Mouse (Mus musculus) heart, embryonic 14.5 days (tissue): Measurements from ENCODE around the gene Bphl. TPM values are rescaled to one million over a fixed set of nuclear protein-coding genes. Genes with fewer than 3 reads are reported as not detected.

Experiments used
- ATAC-seq: fragments of 200-750 bp; cut with Nextera tagmentation; 2 replicates; pipeline ENCODE4 v1.8.0; 2017; ENCODE audit warnings: low read depth, moderate TSS enrichment; ENCODE audit not compliant: insufficient number of reproducible peaks, insufficient read depth, low FRiP score
- H3K27ac ChIP-seq, 2 experiments: fragments of 200-500 bp in 1 of 2; fragments of 300-500 bp in 1 of 2; sonication (generic) in 1 of 2; replicated peaks in 1 of 2; 2 replicates each; pipeline ENCODE4 v1.5.1; 2012 to 2014; ENCODE audit warnings: low read depth in 2 of 2, low read length in 2 of 2, control low read depth in 1 of 2, mild to moderate bottlenecking in 1 of 2, mixed read lengths in 1 of 2; ENCODE audit not compliant: control insufficient read depth in 1 of 2, insufficient read depth in 1 of 2
- H3K27me3 ChIP-seq: fragments of 300-500 bp; sonication (generic); 2 replicates; pipeline ENCODE4 v1.6.1; 2014; ENCODE audit warnings: mild to moderate bottlenecking, low read length, control low read depth; ENCODE audit not compliant: control insufficient read depth, insufficient read depth
- H3K36me3 ChIP-seq: fragments of 300-500 bp; sonication (generic); 2 replicates; pipeline ENCODE4 v1.6.1; 2014; ENCODE audit warnings: mild to moderate bottlenecking, control low read depth, low read length, mixed read lengths; ENCODE audit not compliant: control insufficient read depth, insufficient read depth
- H3K4me1 ChIP-seq, 2 experiments: fragments of 200-500 bp in 1 of 2; fragments of 300-500 bp in 1 of 2; sonication (generic) in 1 of 2; 2 replicates each; pipeline ENCODE4 v1.6.1; 2012 to 2014; ENCODE audit warnings: low read length in 2 of 2, control low read depth in 1 of 2, mixed read lengths in 1 of 2; ENCODE audit not compliant: control insufficient read depth in 2 of 2, insufficient read depth in 2 of 2
- H3K4me2 ChIP-seq: fragments of 300-500 bp; sonication (generic); 2 replicates; pipeline ENCODE4 v1.6.1; 2014; ENCODE audit warnings: mild to moderate bottlenecking, low read length
- H3K4me3 ChIP-seq, 2 experiments: fragments of 200-500 bp in 1 of 2; fragments of 300-500 bp in 1 of 2; sonication (generic) in 1 of 2; 2 replicates each; pipeline ENCODE4 v1.5.1; 2012 to 2014; ENCODE audit warnings: low read length in 2 of 2, mild to moderate bottlenecking in 2 of 2, control low read depth in 1 of 2, low read depth in 1 of 2, moderate library complexity in 1 of 2; ENCODE audit not compliant: control insufficient read depth in 1 of 2, insufficient read depth in 1 of 2
- H3K9ac ChIP-seq: fragments of 300-500 bp; sonication (generic); 2 replicates; pipeline ENCODE4 v1.6.1; 2014; ENCODE audit warnings: mild to moderate bottlenecking, low read length
- H3K9me3 ChIP-seq: fragments of 300-500 bp; sonication (generic); 2 replicates; pipeline ENCODE4 v1.6.1; 2016; ENCODE audit warnings: low read length, control low read depth; ENCODE audit not compliant: control insufficient read depth
- WGBS: fragments of 180-500 bp; shearing (Covaris S2); extraction: QIAGEN DNeasy Blood & Tissue Kit; methylation state at CpG from one replicate; pipeline ENCODE4 v1.1.7; 2014; 5-methylcytosine and 5-hydroxymethylcytosine counted together
- polyA plus RNA-seq: library from polyadenylated mRNA; unstranded; fragments of >200 nt; fragmentation: Nextera tagmentation; extraction: Ambion mirVana; gene quantifications from 2 replicates; pipeline ENCODE4 v1.2.1, GENCODE M21; 2014

Bphl gene
- polyA plus RNA-seq, 1 experiment from 2014 or later = 50.1 TPM

DNA sequence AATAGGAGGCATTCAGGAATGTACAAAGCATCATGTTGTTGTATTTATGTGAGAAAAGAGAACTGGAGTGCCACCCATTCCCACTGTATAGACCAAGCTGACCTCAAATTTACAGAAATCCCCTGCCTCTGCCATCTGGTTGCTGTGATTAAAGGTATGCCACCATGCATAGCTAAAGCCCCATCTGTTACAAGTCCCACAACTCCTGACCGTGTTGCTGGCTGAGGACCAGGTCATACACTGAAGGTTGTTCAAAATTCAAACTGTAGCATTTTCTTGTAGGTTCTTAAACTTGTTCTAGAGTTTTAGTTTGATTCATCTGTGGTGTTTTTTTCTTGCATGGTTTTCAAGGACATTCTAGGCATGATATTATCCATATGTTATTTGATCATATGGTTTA, 18.9 kb upstream of the Bphl start:
- ATAC-seq = no peak
- Histone ChIP-seq H3K4me1 (no peaks in the 10 kb centered on the region), H3K27me3 (no peaks in the 10 kb centered on the region), H3K4me3 (no peak overlapping the region), H3K27ac (no peak overlapping the region), H3K36me3 (peaks cover 96% of the 10 kb centered on the region), H3K4me2 (no peak overlapping the region), H3K9me3 (no peaks in the 10 kb centered on the region), H3K9ac (no peak overlapping the region)
- 96% methylated on average over 1 of the region's 1 CpGs for WGBS

DNA sequence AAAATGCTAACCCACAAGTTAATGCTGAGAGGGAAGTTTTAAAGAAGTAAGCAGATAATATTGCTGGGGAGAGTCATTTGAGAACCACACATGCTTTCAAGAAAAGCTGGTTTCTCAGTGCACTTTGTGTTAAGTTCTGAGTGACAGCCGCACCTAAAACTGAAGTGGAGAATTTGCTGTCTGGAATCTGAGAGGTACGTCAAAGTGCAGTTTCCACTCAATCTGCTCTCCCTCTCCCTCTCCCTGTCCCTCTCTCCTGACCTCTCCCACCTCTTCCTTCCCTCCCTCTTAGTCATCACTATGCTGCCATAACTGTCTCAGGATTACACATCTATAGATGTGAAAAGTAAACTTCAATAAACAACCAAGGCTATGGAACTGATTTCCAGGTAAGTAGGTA, 15.4 kb upstream of the Bphl start:
- no peaks in the 10 kb centered on the region for H3K9me3 ChIP-seq
- 72% methylated on average over 2 of the region's 2 CpGs for WGBS
- no peak overlapping the region for H3K4me3 ChIP-seq
- H3K27me3 ChIP-seq = no peaks in the 10 kb centered on the region
- ATAC-seq = no peak
- no peak overlapping the region for H3K4me2 ChIP-seq
- H3K4me1 ChIP-seq = no peaks in the 10 kb centered on the region
- peaks cover 79% of the 10 kb centered on the region for H3K36me3 ChIP-seq
- no peak overlapping the region for H3K27ac ChIP-seq
- no peak overlapping the region for H3K9ac ChIP-seq

DNA sequence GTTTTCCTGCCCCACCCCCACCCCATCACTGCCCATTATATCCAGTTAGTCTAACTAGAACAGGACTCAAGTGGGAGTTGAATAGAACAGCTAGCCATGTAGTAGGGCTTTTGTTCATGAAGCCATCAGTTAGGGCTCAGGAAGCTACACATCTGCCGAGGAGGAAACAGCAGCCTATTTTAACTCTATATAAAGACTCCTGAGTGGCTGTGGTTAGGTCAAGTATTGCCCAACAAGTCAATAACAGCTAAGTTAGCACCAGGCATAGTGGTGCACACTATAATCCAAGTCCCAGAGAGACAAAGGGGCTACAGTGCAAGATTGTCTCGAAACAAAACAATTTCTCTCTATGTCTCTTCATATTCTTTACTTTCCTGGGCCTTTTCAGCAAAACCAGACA, 5.4 kb upstream of the Bphl start:
- Histone ChIP-seq H3K4me1 (peaks cover 2 to 4% of the 10 kb centered on the region in 2 experiments), H3K4me3 (no peak overlapping the region), H3K4me2 (no peak overlapping the region), H3K27me3 (no peaks in the 10 kb centered on the region), H3K9me3 (no peaks in the 10 kb centered on the region), H3K36me3 (peaks cover 75% of the 10 kb centered on the region), H3K27ac (no peak overlapping the region), H3K9ac (no peak overlapping the region)
- WGBS = 76% methylated on average over 2 of the region's 2 CpGs
- no peak for ATAC-seq

DNA sequence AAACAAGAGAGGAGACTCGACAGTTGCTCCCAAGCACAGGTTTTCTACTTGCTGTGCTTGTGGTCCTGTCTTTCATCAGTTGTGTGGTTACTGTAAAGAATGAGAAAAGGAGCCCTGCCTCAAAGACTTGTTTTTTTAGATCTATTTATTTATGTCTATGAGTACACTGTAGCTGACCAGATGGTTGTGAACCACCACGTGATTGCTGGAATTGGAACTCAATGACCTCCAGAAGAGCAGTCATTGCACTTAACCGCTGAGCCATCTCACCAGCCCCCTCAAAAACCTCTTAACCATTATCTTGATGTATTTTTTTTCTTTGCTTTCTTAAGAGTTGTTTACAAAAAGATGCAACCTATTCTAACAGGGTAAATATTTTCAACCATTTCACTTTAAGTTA, 2.0 kb upstream of the Bphl start:
- H3K9ac ChIP-seq = no peak overlapping the region
- no peaks in the 10 kb centered on the region for H3K9me3 ChIP-seq
- peaks cover 8 to 18% of the 10 kb centered on the region in 2 experiments for H3K4me1 ChIP-seq
- ATAC-seq = no peak
- peaks cover 42% of the 10 kb centered on the region for H3K36me3 ChIP-seq
- no peaks in the 10 kb centered on the region for H3K27me3 ChIP-seq
- H3K4me2 ChIP-seq = no peak overlapping the region
- H3K4me3 ChIP-seq = no peak overlapping the region
- H3K27ac ChIP-seq = no peak overlapping the region
- 72% methylated on average over 3 of the region's 3 CpGs for WGBS

DNA sequence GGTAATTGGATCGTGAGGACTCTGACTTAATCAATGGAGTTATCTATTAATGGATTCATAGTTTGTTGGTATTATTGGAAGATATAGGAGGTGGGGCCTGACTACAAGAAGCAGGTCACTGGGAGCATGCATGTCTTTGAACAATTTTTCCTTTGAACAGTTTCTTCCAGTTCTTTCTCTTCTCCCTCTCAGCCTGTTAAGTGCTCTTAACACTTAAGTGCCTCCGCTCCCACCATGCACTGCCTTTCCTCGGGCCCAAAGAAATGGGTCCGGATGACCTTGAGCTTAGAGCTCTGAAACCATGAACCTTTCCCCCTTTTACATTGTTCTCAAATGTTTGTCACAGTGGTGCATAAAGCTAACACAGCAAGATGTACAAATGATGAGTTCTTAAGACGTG, 671 bp upstream of the Bphl start:
- H3K4me2 ChIP-seq = no peak overlapping the region
- WGBS = 71% methylated on average over 5 of the region's 5 CpGs
- peak overlapping the region; percentile 64 to 91 for H3K27ac ChIP-seq
- H3K27me3 ChIP-seq = no peaks in the 10 kb centered on the region
- H3K4me1 ChIP-seq = peaks cover 8 to 18% of the 10 kb centered on the region in 2 experiments
- no peaks in the 10 kb centered on the region for H3K9me3 ChIP-seq
- H3K36me3 ChIP-seq = peaks cover 31% of the 10 kb centered on the region
- H3K9ac ChIP-seq = peak overlapping the region; percentile 96
- no peak for ATAC-seq
- no peak overlapping the region for H3K4me3 ChIP-seq

DNA sequence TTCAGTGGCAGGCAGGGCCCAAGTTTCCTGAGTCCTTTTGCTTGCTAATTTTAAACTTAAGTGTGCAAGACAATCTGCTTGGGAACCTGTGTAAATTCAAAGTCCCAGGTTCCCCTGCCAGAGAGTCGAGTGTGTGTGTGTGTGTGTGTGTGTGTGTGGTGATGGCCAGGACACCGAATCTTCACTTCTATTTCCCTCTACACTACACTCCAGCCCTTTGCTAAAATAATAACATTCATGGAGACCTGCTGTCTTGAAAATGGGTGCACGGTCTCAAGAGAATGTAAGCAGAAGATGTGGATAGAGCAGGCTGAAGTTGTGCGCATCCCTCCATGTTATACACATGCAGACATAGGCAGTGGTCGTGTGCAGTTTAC, 647 bp downstream of the Bphl start:
- Histone ChIP-seq H3K4me2 (peak overlapping the region; percentile 86), H3K36me3 (peaks cover 18% of the 10 kb centered on the region), H3K27me3 (no peaks in the 10 kb centered on the region), H3K9ac (peak overlapping the region; percentile 96), H3K27ac (peak overlapping the region; percentile 73 to 91), H3K4me3 (peak overlapping the region; percentile 72 to 86), H3K4me1 (peaks cover 8 to 18% of the 10 kb centered on the region in 2 experiments), H3K9me3 (no peaks in the 10 kb centered on the region)
- 46% methylated on average over 5 of the region's 5 CpGs for WGBS
- ATAC-seq = no peak

DNA sequence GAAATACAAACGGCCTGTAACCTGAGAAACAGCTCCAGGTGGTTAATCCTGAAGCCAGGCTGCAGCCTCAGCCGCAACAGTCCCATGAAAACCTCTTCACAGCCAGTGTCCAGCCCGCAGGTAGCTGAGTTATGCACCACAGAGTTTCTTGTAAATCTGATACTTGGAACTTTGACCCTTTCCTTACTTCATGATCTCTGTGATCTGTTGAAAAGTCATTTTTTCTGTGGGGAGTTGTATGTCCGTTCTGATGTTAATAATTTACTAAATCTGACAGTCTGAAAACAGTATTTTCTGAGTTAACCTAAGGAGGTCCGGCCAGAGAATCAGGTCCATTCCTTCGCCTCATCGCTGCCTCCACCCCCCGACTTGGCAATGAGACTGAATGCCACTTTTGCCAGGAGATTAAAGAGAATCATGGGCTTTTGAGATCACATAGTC, 1.5 kb downstream of the Bphl start:
- Histone ChIP-seq H3K9me3 (no peaks in the 10 kb centered on the region), H3K9ac (peak overlapping the region; percentile 96), H3K4me3 (peak overlapping the region in 1 of 2 experiments; percentile 86; a peak in 1 of 4 replicates), H3K4me2 (peak overlapping the region; percentile 86), H3K4me1 (peaks cover 8 to 18% of the 10 kb centered on the region in 2 experiments), H3K36me3 (peaks cover 9% of the 10 kb centered on the region), H3K27me3 (no peaks in the 10 kb centered on the region), H3K27ac (no peak overlapping the region)
- ATAC-seq = no peak
- 60% methylated on average over 8 of the region's 8 CpGs for WGBS

DNA sequence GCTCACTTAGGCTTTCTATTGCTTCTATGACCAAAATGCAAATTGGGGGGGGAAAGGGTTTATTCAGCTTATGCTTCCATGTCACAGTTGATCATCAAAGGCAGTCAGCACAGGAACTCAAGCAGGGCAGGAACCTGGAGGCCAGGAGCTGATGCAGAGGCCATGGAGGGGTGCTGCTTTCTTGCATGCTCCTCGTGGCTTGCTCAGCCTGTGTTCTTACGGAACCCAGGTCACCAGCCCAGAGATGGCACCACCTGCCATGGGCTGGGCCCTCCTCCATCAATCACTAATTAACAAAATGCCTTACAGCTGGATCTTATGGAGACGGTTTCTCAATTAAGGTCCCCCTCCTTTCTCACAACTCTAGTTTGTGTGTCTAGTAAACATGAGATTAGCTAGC, 2.7 kb downstream of the Bphl start:
- Histone ChIP-seq H3K27me3 (no peaks in the 10 kb centered on the region), H3K27ac (no peak overlapping the region), H3K36me3 (peaks cover 11% of the 10 kb centered on the region), H3K4me3 (no peak overlapping the region), H3K4me2 (no peak overlapping the region), H3K9me3 (no peaks in the 10 kb centered on the region), H3K9ac (no peak overlapping the region), H3K4me1 (peaks cover 8 to 18% of the 10 kb centered on the region in 2 experiments)
- 98% methylated on average over 3 of the region's 3 CpGs for whole genome bisulfite sequencing
- ATAC-seq = no peak
